7 mouse cellular contexts compared by ENCODE assay signal in the genomic region with DNA sequence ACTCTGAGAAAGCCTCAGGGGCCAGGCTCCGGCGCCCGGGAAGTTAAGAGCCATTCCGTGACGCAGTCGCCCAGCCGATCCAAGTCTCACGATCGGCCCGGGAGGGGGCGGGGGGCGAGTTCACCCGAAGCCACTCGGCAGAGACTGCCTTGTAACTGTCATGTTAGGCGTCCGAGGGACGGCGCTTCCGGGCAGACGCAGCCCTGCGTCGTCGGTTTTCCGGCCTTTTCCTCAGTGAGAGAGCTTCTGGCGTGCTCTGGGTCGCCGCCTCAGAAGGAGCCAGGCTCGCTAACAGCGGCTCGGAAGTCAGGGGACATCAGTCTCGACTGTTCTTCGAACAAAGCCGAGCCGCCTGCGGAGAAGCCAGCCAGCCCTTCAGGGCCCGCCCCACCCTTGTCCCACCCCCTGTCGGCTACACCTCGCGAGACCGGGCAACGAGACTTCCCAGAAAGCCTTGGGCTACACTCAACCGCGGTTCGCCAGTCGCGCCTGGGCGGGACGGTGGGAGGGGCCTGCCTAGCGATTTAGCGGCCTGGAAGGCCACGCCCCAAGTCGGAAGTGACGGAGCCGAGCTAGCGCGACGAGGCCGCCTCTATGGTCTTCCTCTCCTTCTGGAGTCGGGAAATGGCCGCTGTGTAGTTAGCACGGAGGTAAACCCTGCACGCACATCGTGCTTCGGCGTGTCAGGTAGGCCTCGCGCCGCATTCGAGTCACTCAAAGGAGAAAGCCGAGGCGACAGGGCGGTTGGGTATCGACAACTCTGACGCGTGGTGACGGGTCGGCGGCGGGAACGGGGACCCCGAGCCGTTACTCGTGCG. TPM values are rescaled to one million over a fixed set of nuclear protein-coding genes. Genes with fewer than 3 reads are reported as not detected.
DNase-seq lines count a peak whose midpoint lies in the region; ATAC-seq and TF ChIP-seq lines count a peak whose summit lies in the region.

A gene (plus strand): TSS at position 552 of the 818 bp plus-strand sequence.

- peak within 1 kb of the TSS; percentile 74 for H3K4me2 ChIP-seq in intestine, postnatal 0 days (replicated peaks; ENCODE audit: low read depth)
- peak within 1 kb of the TSS; percentile 76 for H3K4me2 ChIP-seq in midbrain, embryonic 12.5 days (replicated peaks)

- no peaks in the 10 kb centered on the region for H3K9me3 ChIP-seq in embryonic facial prominence, embryonic 10.5 days
- no peaks in the 10 kb centered on the region for H3K9me3 ChIP-seq in intestine, postnatal 0 days (ENCODE audit: control insufficient read depth)
- H3K9me3 ChIP-seq in midbrain, embryonic 12.5 days: no peaks in the 10 kb centered on the region

- H3K27ac ChIP-seq in embryonic facial prominence, embryonic 10.5 days (replicated peaks): peak within 1 kb of the TSS; percentile 98
- H3K27ac ChIP-seq in intestine, postnatal 0 days (ENCODE audit: low read depth, low read length): peak within 1 kb of the TSS; percentile 98
- H3K27ac ChIP-seq in midbrain, embryonic 12.5 days (replicated peaks): peak within 1 kb of the TSS; percentile 99
- H3K27ac ChIP-seq in small intestine, adult 2 months (ENCODE audit: insufficient read depth, low read depth, low read length): peak within 1 kb of the TSS; percentile 100

- peak; percentile 73; the same call in 1 of the 2 replicates for TF ChIP-seq POLR2A in small intestine, adult 2 months (IDR thresholded peaks at IDR 0.05; ENCODE audit: low read depth, low read length)

- intact Hi-C loops in left cerebral cortex, postnatal 4 days (cut with DNase I): no loop called here

- ATAC-seq in intestine, postnatal 0 days: peak; percentile 98
- peak; percentile 98 for ATAC-seq in midbrain, embryonic 12.5 days (ENCODE audit: low FRiP score, low read depth)

- peak within 1 kb of the TSS; percentile 82 for H3K4me3 ChIP-seq in embryonic facial prominence, embryonic 10.5 days
- H3K4me3 ChIP-seq in intestine, postnatal 0 days (ENCODE audit: low read depth, low read length): peak within 1 kb of the TSS; percentile 95
- H3K4me3 ChIP-seq in midbrain, embryonic 12.5 days: peak within 1 kb of the TSS; percentile 82
- H3K4me3 ChIP-seq in small intestine, adult 2 months (ENCODE audit: low read depth, low read length): peak within 1 kb of the TSS; percentile 98

- WGBS in embryonic facial prominence, embryonic 10.5 days: under 1% methylated on average over 84 of the region's 84 CpGs
- WGBS in intestine, postnatal 0 days: under 1% methylated on average over 84 of the region's 84 CpGs
- WGBS in midbrain, embryonic 12.5 days: under 1% methylated on average over 82 of the region's 84 CpGs
- WGBS in small intestine, adult 2 months: under 1% methylated on average over 84 of the region's 84 CpGs

- H3K9ac ChIP-seq in intestine, postnatal 0 days (ENCODE audit: low read depth, low read length): peak within 1 kb of the TSS; percentile 98
- peak within 1 kb of the TSS; percentile 86 for H3K9ac ChIP-seq in midbrain, embryonic 12.5 days (replicated peaks)

- no peaks in the 10 kb centered on the region for H3K27me3 ChIP-seq in embryonic facial prominence, embryonic 10.5 days (replicated peaks; ENCODE audit: low read depth, poor library complexity, severe bottlenecking)
- H3K27me3 ChIP-seq in intestine, postnatal 0 days (replicated peaks; ENCODE audit: control insufficient read depth, insufficient read depth, low read length): no peaks in the 10 kb centered on the region
- H3K27me3 ChIP-seq in midbrain, embryonic 12.5 days: no peaks in the 10 kb centered on the region
- H3K27me3 ChIP-seq in small intestine, adult 2 months (ENCODE audit: control insufficient read depth, insufficient read depth, low read length): no peaks in the 10 kb centered on the region

- no peak for TF ChIP-seq CTCF in intestine, postnatal 0 days (IDR thresholded peaks at IDR 0.05; ENCODE audit: low read depth)
- no peak for TF ChIP-seq CTCF in small intestine, adult 2 months (IDR thresholded peaks at IDR 0.05; ENCODE audit: extremely low read depth, insufficient read length, insufficient replicate concordance, low read depth, low read length)

- peak; percentile 100 for DNase-seq in adrenal gland, postnatal 10 days
- peak; percentile 100 for DNase-seq in embryonic facial prominence, embryonic 10.5 days (ENCODE audit: low spot score)
- no peak for DNase-seq in gonadal fat pad, adult 2 months (ENCODE audit: low read depth)
- DNase-seq in left cerebral cortex, postnatal 4 days: peak; percentile 100

- H3K36me3 ChIP-seq in embryonic facial prominence, embryonic 10.5 days (replicated peaks): peaks cover 22% of the 10 kb centered on the region
- H3K36me3 ChIP-seq in intestine, postnatal 0 days (ENCODE audit: control insufficient read depth, insufficient read depth): no peaks in the 10 kb centered on the region
- no peaks in the 10 kb centered on the region for H3K36me3 ChIP-seq in midbrain, embryonic 12.5 days
- no peaks in the 10 kb centered on the region for H3K36me3 ChIP-seq in small intestine, adult 2 months (ENCODE audit: control insufficient read depth, insufficient read depth, low read length)

- H3K4me1 ChIP-seq in embryonic facial prominence, embryonic 10.5 days: peaks cover 19% of the 10 kb centered on the region
- H3K4me1 ChIP-seq in intestine, postnatal 0 days (replicated peaks; ENCODE audit: control insufficient read depth, insufficient read depth, low read length): peaks cover 10% of the 10 kb centered on the region; the same call in 1 of the 2 replicates
- H3K4me1 ChIP-seq in midbrain, embryonic 12.5 days: peaks cover 17% of the 10 kb centered on the region
- H3K4me1 ChIP-seq in small intestine, adult 2 months (ENCODE audit: control insufficient read depth, insufficient read depth, insufficient read length, low read length): peaks cover 8% of the 10 kb centered on the region; the same call in 1 of the 2 replicates

RNA-seq across cellular contexts. Expression of the gene that starts here (rescaled TPM):
- 100 to 1,000 TPM; 103 to 119 TPM for total RNA-seq in adrenal gland, postnatal 10 days (2021)
- polyA plus RNA-seq in embryonic facial prominence, embryonic 10.5 days (2016; fragmentation: Nextera tagmentation; extraction: Ambion mirVana): 175 and 177 TPM in 2 replicates
- 22.3 and 26.9 TPM in 2 replicates for polyA plus RNA-seq in gonadal fat pad, adult 2 months (2012; rRNA removed)
- 38.1 TPM in 2 replicates for polyA plus RNA-seq in intestine, postnatal 0 days (2015; fragmentation: Nextera tagmentation; extraction: Ambion mirVana)
- 100 to 1,000 TPM; 156 TPM for total RNA-seq in left cerebral cortex, postnatal 4 days (2021)
- 170 and 173 TPM in 2 replicates for polyA plus RNA-seq in midbrain, embryonic 12.5 days (2016; fragmentation: Nextera tagmentation; extraction: Ambion mirVana)
- polyA plus RNA-seq in small intestine, adult 2 months (2012; rRNA removed): 1.6 and 4.1 TPM in 2 replicates
